Comparison of ENCODE assay signal across 9 mouse cellular contexts in genomic region chr11:107795384-107796035, GRCm38 (mm10). TPM values are rescaled to one million over a fixed set of nuclear protein-coding genes. Genes with fewer than 3 reads are reported as not detected.
DNase-seq lines count a peak whose midpoint lies in the region; ATAC-seq lines count a peak whose summit lies in the region.
"Had no signal": no experiment of that assay in that cellular context is flagged by ENCODE, and none has a peak within 500 bp of the region (broad histone marks: within the 10 kb centered on the region; RNA-seq: fewer than 3 reads in every experiment).

No protein-coding gene starts in this region.

- H3K4me1 ChIP-seq in heart, embryonic 12.5 days (replicated peaks) = peaks cover 23% of the 10 kb centered on the region
- peaks cover 40% of the 10 kb centered on the region for H3K4me1 ChIP-seq in hindbrain, embryonic 16.5 days (ENCODE audit: control insufficient read depth, insufficient read depth, low read depth, low read length)
- H3K4me1 ChIP-seq in midbrain, embryonic 12.5 days = peaks cover 68% of the 10 kb centered on the region
- H3K4me1 ChIP-seq in liver, embryonic 12.5 days = peaks cover 5% of the 10 kb centered on the region; the same call in 1 of the 2 replicates

- H3K4me3 ChIP-seq in heart, embryonic 12.5 days = peak overlapping the region; percentile 65; the same call in 1 of the 2 replicates
- peak overlapping the region; percentile 74 for H3K4me3 ChIP-seq in hindbrain, embryonic 16.5 days (ENCODE audit: low read length)
- peak overlapping the region; percentile 85 for H3K4me3 ChIP-seq in midbrain, embryonic 12.5 days
- H3K4me3 ChIP-seq in liver, embryonic 12.5 days = no peak overlapping the region

- intact Hi-C loops in heart, postnatal 10 days (cut with DNase I) = no loop called here

- H3K27ac ChIP-seq in heart, embryonic 12.5 days (ENCODE audit: poor library complexity, severe bottlenecking) = no peak overlapping the region
- H3K27ac ChIP-seq in hindbrain, embryonic 16.5 days (ENCODE audit: low read depth, low read length) = peak overlapping the region; percentile 96
- H3K27ac ChIP-seq in midbrain, embryonic 12.5 days (replicated peaks) = peak overlapping the region; percentile 94
- H3K27ac ChIP-seq in liver, embryonic 12.5 days = no peak overlapping the region

- ATAC-seq in heart, embryonic 12.5 days (ENCODE audit: insufficient number of reproducible peaks, low FRiP score) = no peak
- no peak for ATAC-seq in hindbrain, embryonic 16.5 days
- no peak for ATAC-seq in midbrain, embryonic 12.5 days (ENCODE audit: low FRiP score, low read depth)
- ATAC-seq in liver, embryonic 12.5 days = no peak
- ATAC-seq in cerebellum, adult (ENCODE audit: insufficient number of reproducible peaks, low FRiP score, low TSS enrichment) = no peak

- no peak for DNase-seq in heart, postnatal 10 days
- peak; percentile 27 to 39 for DNase-seq in adrenal gland, postnatal 36 days
- no peak for DNase-seq in frontal cortex, adult 2 months (ENCODE audit: extremely low spot score in 1 of 2, low spot score in 1 of 2)
- DNase-seq: gastrocnemius, postnatal 25 days had no signal

- no peaks in the 10 kb centered on the region for H3K9me3 ChIP-seq in heart, embryonic 12.5 days (replicated peaks)
- no peaks in the 10 kb centered on the region for H3K9me3 ChIP-seq in hindbrain, embryonic 16.5 days (ENCODE audit: control insufficient read depth, low read length)
- no peaks in the 10 kb centered on the region for H3K9me3 ChIP-seq in midbrain, embryonic 12.5 days
- H3K9me3 ChIP-seq in liver, embryonic 12.5 days (replicated peaks) = no peaks in the 10 kb centered on the region

- 7% methylated on average over 9 of the region's 9 CpGs for WGBS in heart, embryonic 12.5 days
- 3% methylated on average over 9 of the region's 9 CpGs for WGBS in hindbrain, embryonic 16.5 days
- 5% methylated on average over 9 of the region's 9 CpGs for WGBS in midbrain, embryonic 12.5 days
- WGBS in liver, embryonic 12.5 days (ENCODE audit: insufficient replicate concordance) = 10% methylated on average over 9 of the region's 9 CpGs

- peak overlapping the region; percentile 100; the same call in 1 of the 2 replicates for H3K4me2 ChIP-seq in heart, embryonic 12.5 days
- peak overlapping the region; percentile 77 for H3K4me2 ChIP-seq in hindbrain, embryonic 16.5 days (ENCODE audit: low read length)
- peak overlapping the region; percentile 91 for H3K4me2 ChIP-seq in midbrain, embryonic 12.5 days (replicated peaks)
- no peak overlapping the region for H3K4me2 ChIP-seq in liver, embryonic 12.5 days

- no peaks in the 10 kb centered on the region for H3K36me3 ChIP-seq in heart, embryonic 12.5 days
- H3K36me3 ChIP-seq in hindbrain, embryonic 16.5 days (ENCODE audit: control insufficient read depth, insufficient read depth, low read length) = no peaks in the 10 kb centered on the region
- peaks cover 4% of the 10 kb centered on the region; the same call in 1 of the 2 replicates for H3K36me3 ChIP-seq in midbrain, embryonic 12.5 days
- no peaks in the 10 kb centered on the region for H3K36me3 ChIP-seq in liver, embryonic 12.5 days

- H3K27me3 ChIP-seq in heart, embryonic 12.5 days (replicated peaks) = peaks cover 100% of the 10 kb centered on the region
- no peaks in the 10 kb centered on the region for H3K27me3 ChIP-seq in hindbrain, embryonic 16.5 days (replicated peaks; ENCODE audit: control insufficient read depth, insufficient read depth, low read length)
- H3K27me3 ChIP-seq in midbrain, embryonic 12.5 days = peaks cover 40% of the 10 kb centered on the region
- peaks cover 100% of the 10 kb centered on the region for H3K27me3 ChIP-seq in liver, embryonic 12.5 days (replicated peaks)

- no peak overlapping the region for H3K9ac ChIP-seq in heart, embryonic 12.5 days
- H3K9ac ChIP-seq in hindbrain, embryonic 16.5 days (ENCODE audit: low read depth, low read length) = peak overlapping the region; percentile 39; the same call in 1 of the 2 replicates
- H3K9ac ChIP-seq in midbrain, embryonic 12.5 days (replicated peaks) = peak overlapping the region; percentile 90
- H3K9ac ChIP-seq in liver, embryonic 12.5 days = no peak overlapping the region

RNA-seq across cellular contexts. Expression of gene Cacng4, which starts 1.2 kb away (rescaled TPM):
- polyA plus RNA-seq in heart, embryonic 12.5 days (2016; fragmentation: Nextera tagmentation; extraction: Ambion mirVana) = 0.37 and 0.83 TPM in 2 replicates
- under 1 TPM; 0.32 to 0.65 TPM for total RNA-seq in heart, postnatal 10 days (2021)
- 1 to 10 TPM; 1.9 to 2.0 TPM for total RNA-seq in adrenal gland, postnatal 36 days (2021)
- polyA plus RNA-seq in hindbrain, embryonic 16.5 days (2015; fragmentation: Nextera tagmentation; extraction: Ambion mirVana) = 46.0 and 48.2 TPM in 2 replicates
- polyA plus RNA-seq in midbrain, embryonic 12.5 days (2016; fragmentation: Nextera tagmentation; extraction: Ambion mirVana) = 26.3 and 27.1 TPM in 2 replicates
- polyA plus RNA-seq in frontal cortex, adult 2 months (2012; rRNA removed) = 34.8 and 35.8 TPM in 2 replicates
- polyA plus RNA-seq in liver, embryonic 12.5 days (2016; fragmentation: Nextera tagmentation; extraction: Ambion mirVana) = 0.61 and 0.68 TPM in 2 replicates

Comparison
In these comparisons a context has a peak if more than half of its experiments do, and no peak if none do; other contexts are left out.
1. H3K27ac ChIP-seq: peak in hindbrain, embryonic 16.5 days (single experiment) and midbrain, embryonic 12.5 days (single experiment); none in heart, embryonic 12.5 days (single experiment) and liver, embryonic 12.5 days (single experiment).
2. H3K9ac ChIP-seq: peak in hindbrain, embryonic 16.5 days (single experiment) and midbrain, embryonic 12.5 days (single experiment); none in heart, embryonic 12.5 days (single experiment) and liver, embryonic 12.5 days (single experiment).
3. DNase-seq: peak in adrenal gland, postnatal 36 days (2 of 2); none in heart, postnatal 10 days (0 of 2) and frontal cortex, adult 2 months (0 of 2).
4. RNA of gene Cacng4, which starts 1.2 kb away (polyA plus RNA-seq): 46.0 to 48.2 TPM in hindbrain, embryonic 16.5 days, 34.8 to 35.8 TPM in frontal cortex, adult 2 months and 26.3 to 27.1 TPM in midbrain, embryonic 12.5 days; 0.61 to 0.68 TPM in liver, embryonic 12.5 days and 0.37 to 0.83 TPM in heart, embryonic 12.5 days; every median in the first group is over 10 times any median in the second.